ENCODE assay signal across 12 mouse cellular contexts in genomic region chr7:28780857-28781256, GRCm38 (mm10). TPM values are rescaled to one million over a fixed set of nuclear protein-coding genes. Genes with fewer than 3 reads are reported as not detected.
DNase-seq lines count a peak whose midpoint lies in the region; ATAC-seq and TF ChIP-seq lines count a peak whose summit lies in the region.
"Had no signal": no experiment of that assay in that cellular context is flagged by ENCODE, and none has a peak within 500 bp of the region (broad histone marks: within the 10 kb centered on the region; RNA-seq: fewer than 3 reads in every experiment).

No protein-coding gene starts in this region.

- no peak for DNase-seq in heart, adult 9 months (ENCODE audit: low spot score in 2 of 2)
- DNase-seq in lung, postnatal 25 days (ENCODE audit: low spot score) = no peak

- H3K27me3 ChIP-seq in heart, embryonic 14.5 days (ENCODE audit: control insufficient read depth, insufficient read depth, low read length) = no peaks in the 10 kb centered on the region
- no peaks in the 10 kb centered on the region for H3K27me3 ChIP-seq in neural tube, embryonic 13.5 days
- no peaks in the 10 kb centered on the region for H3K27me3 ChIP-seq in neural tube, embryonic 15.5 days (replicated peaks)
- H3K27me3 ChIP-seq in stomach, embryonic 16.5 days (ENCODE audit: control insufficient read depth, insufficient read depth, low read length) = no peaks in the 10 kb centered on the region
- H3K27me3 ChIP-seq in forebrain, embryonic 15.5 days = no peaks in the 10 kb centered on the region
- H3K27me3 ChIP-seq: hindbrain, embryonic 13.5 days; limb, embryonic 12.5 days had no signal

- no peak for TF ChIP-seq CTCF in embryonic fibroblast, embryonic 13.5 days (IDR thresholded peaks at IDR 0.05; ENCODE audit: borderline replicate concordance, insufficient read depth, low read length)

- no peak for ATAC-seq in heart, embryonic 14.5 days (ENCODE audit: insufficient number of reproducible peaks, insufficient read depth, low FRiP score, low read depth)
- no peak for ATAC-seq in neural tube, embryonic 13.5 days (ENCODE audit: low read depth)
- no peak for ATAC-seq in neural tube, embryonic 15.5 days (ENCODE audit: low FRiP score)
- no peak for ATAC-seq in stomach, embryonic 16.5 days (ENCODE audit: insufficient read depth, low FRiP score)
- ATAC-seq in forebrain, embryonic 15.5 days (replicated peaks) = no peak

- TF ChIP-seq POLR2A in embryonic fibroblast, embryonic 13.5 days (IDR thresholded peaks at IDR 0.05; ENCODE audit: low read depth, low read length) = no peak

- H3K9ac ChIP-seq in heart, embryonic 14.5 days (ENCODE audit: low read length) = peak overlapping the region; percentile 25; the same call in 1 of the 2 replicates
- 0 out of 2 replicates have a peak overlapping the region, but pooled peaks have one; percentile 1 for H3K9ac ChIP-seq in neural tube, embryonic 13.5 days
- no peak overlapping the region for H3K9ac ChIP-seq in neural tube, embryonic 15.5 days (replicated peaks)
- peak overlapping the region; percentile 49; the same call in 1 of the 2 replicates for H3K9ac ChIP-seq in stomach, embryonic 16.5 days (ENCODE audit: low read length)
- no peak overlapping the region for H3K9ac ChIP-seq in forebrain, embryonic 15.5 days (replicated peaks)
- H3K9ac ChIP-seq: hindbrain, embryonic 13.5 days; limb, embryonic 12.5 days had no signal

- H3K4me3 ChIP-seq in heart, embryonic 14.5 days (ENCODE audit: control insufficient read depth in 1 of 2, insufficient read depth in 1 of 2, low read depth in 1 of 2, low read length in 2 of 2) = no peak overlapping the region
- no peak overlapping the region for H3K4me3 ChIP-seq in neural tube, embryonic 13.5 days
- no peak overlapping the region for H3K4me3 ChIP-seq in neural tube, embryonic 15.5 days (replicated peaks)
- no peak overlapping the region for H3K4me3 ChIP-seq in embryonic fibroblast, embryonic 13.5 days (ENCODE audit: insufficient read depth, low read length)
- no peak overlapping the region for H3K4me3 ChIP-seq in stomach, embryonic 16.5 days (replicated peaks; ENCODE audit: low read length)
- no peak overlapping the region for H3K4me3 ChIP-seq in forebrain, embryonic 15.5 days
- H3K4me3 ChIP-seq: hindbrain, embryonic 13.5 days; limb, embryonic 12.5 days; myocyte had no signal

- 56% methylated on average over 7 of the region's 7 CpGs for WGBS in heart, embryonic 14.5 days
- 87% methylated on average over 7 of the region's 7 CpGs for WGBS in neural tube, embryonic 13.5 days
- 87% methylated on average over 7 of the region's 7 CpGs for WGBS in neural tube, embryonic 15.5 days
- WGBS in stomach, embryonic 16.5 days = 76% methylated on average over 7 of the region's 7 CpGs
- 88% methylated on average over 7 of the region's 7 CpGs for WGBS in forebrain, embryonic 15.5 days

- H3K4me2 ChIP-seq in heart, embryonic 14.5 days (ENCODE audit: low read length) = no peak overlapping the region
- no peak overlapping the region for H3K4me2 ChIP-seq in neural tube, embryonic 13.5 days
- H3K4me2 ChIP-seq in neural tube, embryonic 15.5 days = no peak overlapping the region
- H3K4me2 ChIP-seq in stomach, embryonic 16.5 days (ENCODE audit: low read depth, low read length) = no peak overlapping the region
- H3K4me2 ChIP-seq in forebrain, embryonic 15.5 days (replicated peaks) = no peak overlapping the region
- H3K4me2 ChIP-seq: hindbrain, embryonic 13.5 days; limb, embryonic 12.5 days had no signal

- no peaks in the 10 kb centered on the region for H3K9me3 ChIP-seq in heart, embryonic 14.5 days (ENCODE audit: control insufficient read depth, low read length)
- H3K9me3 ChIP-seq in neural tube, embryonic 13.5 days = no peaks in the 10 kb centered on the region
- H3K9me3 ChIP-seq in neural tube, embryonic 15.5 days (replicated peaks) = no peaks in the 10 kb centered on the region
- H3K9me3 ChIP-seq in stomach, embryonic 16.5 days (replicated peaks; ENCODE audit: control insufficient read depth, low read length) = no peaks in the 10 kb centered on the region
- no peaks in the 10 kb centered on the region for H3K9me3 ChIP-seq in forebrain, embryonic 15.5 days
- H3K9me3 ChIP-seq: hindbrain, embryonic 13.5 days; limb, embryonic 12.5 days had no signal

- peaks cover 8 to 16% of the 10 kb centered on the region in 2 experiments for H3K4me1 ChIP-seq in heart, embryonic 14.5 days (ENCODE audit: control insufficient read depth in 2 of 2, insufficient read depth in 2 of 2, low read length in 2 of 2)
- H3K4me1 ChIP-seq in neural tube, embryonic 13.5 days (replicated peaks) = peaks cover 6% of the 10 kb centered on the region
- H3K4me1 ChIP-seq in neural tube, embryonic 15.5 days = peaks cover 7% of the 10 kb centered on the region
- peaks cover 3% of the 10 kb centered on the region; the same call in 1 of the 2 replicates for H3K4me1 ChIP-seq in embryonic fibroblast, embryonic 13.5 days (ENCODE audit: control insufficient read depth, insufficient read depth, low read length)
- H3K4me1 ChIP-seq in stomach, embryonic 16.5 days (ENCODE audit: control insufficient read depth, insufficient read depth, low read length) = peaks cover 9% of the 10 kb centered on the region
- peaks cover 4% of the 10 kb centered on the region for H3K4me1 ChIP-seq in forebrain, embryonic 15.5 days

- H3K27ac ChIP-seq in heart, embryonic 14.5 days (replicated peaks in 1 of 2; ENCODE audit: control insufficient read depth in 1 of 2, insufficient read depth in 1 of 2, low read depth in 2 of 2, low read length in 2 of 2) = 0 out of 4 replicates have a peak overlapping the region, but pooled peaks of 1 of the 2 experiments have one; percentile 2
- no peak overlapping the region; the same call in 1 of the 2 replicates for H3K27ac ChIP-seq in neural tube, embryonic 13.5 days (replicated peaks)
- no peak overlapping the region for H3K27ac ChIP-seq in neural tube, embryonic 15.5 days (replicated peaks)
- H3K27ac ChIP-seq in embryonic fibroblast, embryonic 13.5 days (ENCODE audit: insufficient read depth, low read length) = peak overlapping the region; percentile 48; the same call in 1 of the 2 replicates
- peak overlapping the region; percentile 81 for H3K27ac ChIP-seq in stomach, embryonic 16.5 days (ENCODE audit: low read length)
- H3K27ac ChIP-seq in forebrain, embryonic 15.5 days (replicated peaks) = no peak overlapping the region
- H3K27ac ChIP-seq: hindbrain, embryonic 13.5 days; limb, embryonic 12.5 days had no signal

- H3K36me3 ChIP-seq in heart, embryonic 14.5 days (ENCODE audit: control insufficient read depth, insufficient read depth, low read length) = peaks cover 32% of the 10 kb centered on the region
- peaks cover 48% of the 10 kb centered on the region for H3K36me3 ChIP-seq in neural tube, embryonic 13.5 days
- H3K36me3 ChIP-seq in neural tube, embryonic 15.5 days = peaks cover 39% of the 10 kb centered on the region
- no peaks in the 10 kb centered on the region for H3K36me3 ChIP-seq in stomach, embryonic 16.5 days (ENCODE audit: control insufficient read depth, insufficient read depth, low read length)
- H3K36me3 ChIP-seq in forebrain, embryonic 15.5 days = peaks cover 21% of the 10 kb centered on the region; the same call in 1 of the 2 replicates

RNA-seq across cellular contexts. Expression of gene Rinl, which starts 7.9 kb away (rescaled TPM):
- 2.1 and 3.7 TPM in 2 replicates for polyA plus RNA-seq in heart, embryonic 14.5 days (2014; fragmentation: Nextera tagmentation; extraction: Ambion mirVana)
- 1.7 and 2.6 TPM in 2 replicates for polyA plus RNA-seq in neural tube, embryonic 13.5 days (2015; fragmentation: Nextera tagmentation; extraction: Ambion mirVana)
- polyA plus RNA-seq in neural tube, embryonic 15.5 days (2015; fragmentation: Nextera tagmentation; extraction: Ambion mirVana) = 2.9 and 7.0 TPM in 2 replicates
- 0.77 TPM in 1 of 2 replicates, not detected in the other for polyA plus RNA-seq in embryonic fibroblast, embryonic 13.5 days (2011; ENCODE audit: insufficient read length, low read depth, missing spikeins)
- polyA plus RNA-seq in stomach, embryonic 16.5 days (2015; fragmentation: Nextera tagmentation; extraction: Ambion mirVana) = 5.0 and 5.9 TPM in 2 replicates
- polyA plus RNA-seq in forebrain, embryonic 15.5 days (2015; fragmentation: Nextera tagmentation; extraction: Ambion mirVana) = 1.8 and 2.5 TPM in 2 replicates

RNA-seq across cellular contexts. Expression of gene Nfkbib, which starts 13.5 kb away (rescaled TPM):
- polyA plus RNA-seq in heart, embryonic 14.5 days (2014; fragmentation: Nextera tagmentation; extraction: Ambion mirVana) = 25.7 and 29.5 TPM in 2 replicates
- polyA plus RNA-seq in neural tube, embryonic 13.5 days (2015; fragmentation: Nextera tagmentation; extraction: Ambion mirVana) = 63.4 and 67.7 TPM in 2 replicates
- 75.9 and 77.6 TPM in 2 replicates for polyA plus RNA-seq in neural tube, embryonic 15.5 days (2015; fragmentation: Nextera tagmentation; extraction: Ambion mirVana)
- 13.8 and 15.0 TPM in 2 replicates for polyA plus RNA-seq in embryonic fibroblast, embryonic 13.5 days (2011; ENCODE audit: insufficient read length, low read depth, missing spikeins)
- 37.2 and 38.9 TPM in 2 replicates for polyA plus RNA-seq in stomach, embryonic 16.5 days (2015; fragmentation: Nextera tagmentation; extraction: Ambion mirVana)
- 59.0 and 62.0 TPM in 2 replicates for polyA plus RNA-seq in forebrain, embryonic 15.5 days (2015; fragmentation: Nextera tagmentation; extraction: Ambion mirVana)

RNA-seq across cellular contexts. Expression of gene Sirt2, which starts 14.3 kb away (rescaled TPM):
- 56.4 and 57.7 TPM in 2 replicates for polyA plus RNA-seq in heart, embryonic 14.5 days (2014; fragmentation: Nextera tagmentation; extraction: Ambion mirVana)
- polyA plus RNA-seq in neural tube, embryonic 13.5 days (2015; fragmentation: Nextera tagmentation; extraction: Ambion mirVana) = 101 and 104 TPM in 2 replicates
- 106 and 114 TPM in 2 replicates for polyA plus RNA-seq in neural tube, embryonic 15.5 days (2015; fragmentation: Nextera tagmentation; extraction: Ambion mirVana)
- polyA plus RNA-seq in embryonic fibroblast, embryonic 13.5 days (2011; ENCODE audit: insufficient read length, low read depth, missing spikeins) = 60.1 and 64.1 TPM in 2 replicates
- 62.1 and 63.7 TPM in 2 replicates for polyA plus RNA-seq in stomach, embryonic 16.5 days (2015; fragmentation: Nextera tagmentation; extraction: Ambion mirVana)
- 105 and 109 TPM in 2 replicates for polyA plus RNA-seq in forebrain, embryonic 15.5 days (2015; fragmentation: Nextera tagmentation; extraction: Ambion mirVana)

RNA-seq across cellular contexts. Expression of gene Ccer2, which starts 24.9 kb away (rescaled TPM):
- polyA plus RNA-seq in heart, embryonic 14.5 days (2014; fragmentation: Nextera tagmentation; extraction: Ambion mirVana) = not detected in 2 replicates
- polyA plus RNA-seq in neural tube, embryonic 13.5 days (2015; fragmentation: Nextera tagmentation; extraction: Ambion mirVana) = 7.3 and 8.7 TPM in 2 replicates
- polyA plus RNA-seq in neural tube, embryonic 15.5 days (2015; fragmentation: Nextera tagmentation; extraction: Ambion mirVana) = 0.78 and 0.88 TPM in 2 replicates
- not detected in 2 replicates for polyA plus RNA-seq in embryonic fibroblast, embryonic 13.5 days (2011; ENCODE audit: insufficient read length, low read depth, missing spikeins)
- polyA plus RNA-seq in stomach, embryonic 16.5 days (2015; fragmentation: Nextera tagmentation; extraction: Ambion mirVana) = 0.30 TPM in 1 of 2 replicates, not detected in the other
- polyA plus RNA-seq in forebrain, embryonic 15.5 days (2015; fragmentation: Nextera tagmentation; extraction: Ambion mirVana) = 0.27 TPM in 1 of 2 replicates, not detected in the other
- polyA plus RNA-seq: myocyte; testis, adult 2 months had no signal

RNA-seq across cellular contexts. Expression of gene Hnrnpl, which starts 27.5 kb away (rescaled TPM):
- 151 and 155 TPM in 2 replicates for polyA plus RNA-seq in heart, embryonic 14.5 days (2014; fragmentation: Nextera tagmentation; extraction: Ambion mirVana)
- 214 and 237 TPM in 2 replicates for polyA plus RNA-seq in neural tube, embryonic 13.5 days (2015; fragmentation: Nextera tagmentation; extraction: Ambion mirVana)
- 158 and 164 TPM in 2 replicates for polyA plus RNA-seq in neural tube, embryonic 15.5 days (2015; fragmentation: Nextera tagmentation; extraction: Ambion mirVana)
- 442 and 496 TPM in 2 replicates for polyA plus RNA-seq in embryonic fibroblast, embryonic 13.5 days (2011; ENCODE audit: insufficient read length, low read depth, missing spikeins)
- 170 and 200 TPM in 2 replicates for polyA plus RNA-seq in stomach, embryonic 16.5 days (2015; fragmentation: Nextera tagmentation; extraction: Ambion mirVana)
- 231 and 243 TPM in 2 replicates for polyA plus RNA-seq in forebrain, embryonic 15.5 days (2015; fragmentation: Nextera tagmentation; extraction: Ambion mirVana)

Comparison
In these comparisons a context has a peak if more than half of its experiments do, and no peak if none do; other contexts are left out.
1. H3K9ac ChIP-seq: peak in heart, embryonic 14.5 days (single experiment), neural tube, embryonic 13.5 days (single experiment) and stomach, embryonic 16.5 days (single experiment); none in neural tube, embryonic 15.5 days (single experiment) and forebrain, embryonic 15.5 days (single experiment).
2. H3K27ac ChIP-seq: peak in embryonic fibroblast, embryonic 13.5 days (single experiment) and stomach, embryonic 16.5 days (single experiment); none in neural tube, embryonic 13.5 days (single experiment), neural tube, embryonic 15.5 days (single experiment) and forebrain, embryonic 15.5 days (single experiment).